Mouse (Mus musculus): Measurements from ENCODE around the gene Nop10. TPM values are rescaled to one million over a fixed set of nuclear protein-coding genes. Genes with fewer than 3 reads are reported as not detected.

Nop10 gene
- total RNA-seq, 2 experiments from 2014 or later = 50.4 to 51.7 TPM

GRCm38 (mm10) chr2:112298221-112298620 lies 36.5 kb downstream of the Nop10 start:
- intact Hi-C loops (cut with DNase I) = no loop called here
- no peak for DNase-seq (ENCODE audit: low spot score in 2 of 2)

DNA sequence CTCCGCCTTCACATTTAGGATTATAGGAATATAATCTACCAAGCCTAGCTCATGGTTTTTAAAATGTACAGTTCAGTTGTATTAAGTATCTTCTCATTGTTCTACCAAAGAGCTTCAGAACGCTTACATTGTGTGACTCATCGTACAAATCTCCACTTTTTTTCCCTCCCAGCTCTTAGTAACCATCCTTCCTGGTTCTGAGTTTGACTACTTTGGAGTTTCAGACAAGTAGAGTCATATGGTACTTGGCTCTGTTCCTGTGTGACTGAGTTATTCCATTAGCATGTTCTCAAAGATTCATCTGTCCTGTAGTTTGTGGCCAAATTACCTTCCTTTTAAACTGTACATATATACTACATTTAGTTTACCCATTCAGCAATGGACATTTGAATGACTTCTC lies 46.9 kb downstream of the Nop10 start:
- no peak for DNase-seq (ENCODE audit: low spot score in 2 of 2)

GRCm38 (mm10) chr2:112309161-112309600 lies 47.5 kb downstream of the Nop10 start:
- no peak for DNase-seq (ENCODE audit: low spot score in 2 of 2)
- intact Hi-C loops (cut with DNase I) = no loop called here

More for the DNA sequence above, 46.9 kb downstream of the Nop10 start:
- intact Hi-C loops (cut with DNase I) = no loop called here

Other genes starting within 250 kb of the Nop10 start
- not detected for gene Olfr1310, start 249.2 kb upstream of the Nop10 start, total RNA-seq (2021)
- gene Olfr1311, start 237.5 kb upstream of the Nop10 start, total RNA-seq (2021) = not detected
- gene Olfr1312, start 211.7 kb upstream of the Nop10 start, total RNA-seq (2021) = not detected
- gene Olfr1313, start 184.1 kb upstream of the Nop10 start, total RNA-seq (2021) = not detected
- not detected for gene Olfr1314, start 165.1 kb upstream of the Nop10 start, total RNA-seq (2021)
- not detected for gene Olfr1315-ps1, start 146.5 kb upstream of the Nop10 start, total RNA-seq (2021)
- not detected for gene Olfr1316, start 126.9 kb upstream of the Nop10 start, total RNA-seq (2021)
- not detected for gene Olfr1317, start 121.6 kb upstream of the Nop10 start, total RNA-seq (2021)
- not detected for gene Olfr1318, start 107.7 kb upstream of the Nop10 start, total RNA-seq (2021)
- 100 to 1,000 TPM; 162 to 163 TPM for gene Lpcat4, start 22.5 kb upstream of the Nop10 start, total RNA-seq (2021)
- under 1 TPM in 1 of 2 experiments, not detected in 1; 0.20 TPM for gene Nutm1, start 2.6 kb upstream of the Nop10 start, total RNA-seq (2021)
- gene Slc12a6, start 3.9 kb downstream of the Nop10 start, total RNA-seq (2021) = 100 to 1,000 TPM; 114 to 134 TPM
- gene Gm21985, start 4.4 kb downstream of the Nop10 start, total RNA-seq (2021) = 1 to 10 TPM in 1 of 2 experiments, not detected in 1; 4.8 TPM
- gene Emc4, start 106.1 kb downstream of the Nop10 start, total RNA-seq (2021) = 100 to 1,000 TPM; 147 to 166 TPM
- gene Katnbl1, start 117.3 kb downstream of the Nop10 start, total RNA-seq (2021) = 10 to 100 TPM; 12.7 to 16.3 TPM
- gene Emc7, start 193.1 kb downstream of the Nop10 start, total RNA-seq (2021) = 10 to 100 TPM; 46.7 to 50.5 TPM
- 1 to 10 TPM in 1 of 2 experiments, under 1 TPM in 1; 0.44 to 1.5 TPM for gene Chrm5, start 218.8 kb downstream of the Nop10 start, total RNA-seq (2021)
- 10 to 100 TPM; 11.1 to 12.6 TPM for gene Aven, start 231.0 kb downstream of the Nop10 start, total RNA-seq (2021)

Measured in left cerebral cortex, postnatal 36 days (tissue).